Mouse (Mus musculus): ENCODE data around the gene Krtap6-5.
"Not testable (repeated sequence)": the region's sequence is repeated elsewhere in the genome, so short reads cannot be mapped to it uniquely, and the experiment has no call there.

Gene Krtap6-5

DNA sequence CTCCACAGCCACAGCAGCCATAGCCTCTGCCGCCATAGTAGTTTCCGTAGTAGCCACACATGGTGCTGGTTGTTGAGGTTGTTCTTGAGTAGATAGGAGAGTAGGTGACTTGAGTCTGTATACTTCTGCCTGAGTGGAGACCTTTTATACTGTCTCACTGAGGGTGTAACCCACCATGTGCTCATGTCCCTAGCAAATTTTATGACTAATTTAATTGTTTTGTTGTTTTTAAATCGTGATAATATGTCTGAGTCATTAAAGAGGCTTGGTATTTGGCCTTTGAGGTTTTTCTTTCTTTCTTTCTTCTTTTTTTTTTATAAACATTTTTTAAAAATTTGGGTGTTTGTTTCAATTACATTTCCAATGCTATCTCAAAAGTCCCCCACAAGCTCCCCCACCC, at the start of gene Krtap6-5:
Krtap6-5 (minus strand) TSS at position 101 of the 400 bp plus-strand sequence.
- no peak for DNase-seq

DNA sequence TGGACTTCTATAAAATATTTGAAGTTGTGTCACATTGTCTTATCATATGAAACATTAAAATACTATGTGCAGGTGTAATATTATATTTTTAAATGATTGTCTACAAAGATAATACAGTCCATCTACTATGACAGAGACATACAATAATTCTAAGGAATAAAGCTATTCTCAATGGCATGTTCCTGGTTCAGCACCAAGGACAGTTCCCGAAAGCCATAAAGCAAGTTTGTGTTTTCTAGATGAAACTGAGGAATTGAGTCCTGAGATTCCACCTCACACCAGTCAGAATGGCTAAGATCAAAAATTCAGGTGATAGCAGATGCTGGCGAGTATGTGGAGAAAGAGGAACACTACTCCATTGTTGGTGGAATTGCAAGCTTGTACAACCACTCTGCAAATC, 23.4 kb upstream of the Krtap6-5 start:
- DNase-seq: not testable (repeated sequence)

DNA sequence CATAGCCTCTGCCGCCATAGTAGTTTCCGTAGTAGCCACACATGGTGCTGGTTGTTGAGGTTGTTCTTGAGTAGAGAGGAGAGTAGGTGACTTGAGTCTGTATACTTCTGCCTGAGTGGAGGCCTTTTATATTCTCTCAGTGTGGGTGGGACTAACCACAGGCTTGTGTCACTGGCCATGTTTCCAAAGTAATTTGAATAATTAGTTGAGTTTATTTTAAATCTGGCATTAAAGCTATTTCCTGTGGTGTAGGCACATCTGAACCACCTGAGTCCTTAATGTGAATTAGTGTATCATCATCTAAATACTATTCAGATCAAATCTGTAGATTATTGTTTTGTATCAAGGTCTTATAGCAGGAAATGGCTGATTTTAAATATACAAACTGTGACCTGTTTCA, 16.2 kb upstream of the Krtap6-5 start, which contains the start of gene 1110025L11Rik:
1110025L11Rik (minus strand) TSS at position 101 of the 400 bp plus-strand sequence.
- not testable (repeated sequence) for DNase-seq

DNA sequence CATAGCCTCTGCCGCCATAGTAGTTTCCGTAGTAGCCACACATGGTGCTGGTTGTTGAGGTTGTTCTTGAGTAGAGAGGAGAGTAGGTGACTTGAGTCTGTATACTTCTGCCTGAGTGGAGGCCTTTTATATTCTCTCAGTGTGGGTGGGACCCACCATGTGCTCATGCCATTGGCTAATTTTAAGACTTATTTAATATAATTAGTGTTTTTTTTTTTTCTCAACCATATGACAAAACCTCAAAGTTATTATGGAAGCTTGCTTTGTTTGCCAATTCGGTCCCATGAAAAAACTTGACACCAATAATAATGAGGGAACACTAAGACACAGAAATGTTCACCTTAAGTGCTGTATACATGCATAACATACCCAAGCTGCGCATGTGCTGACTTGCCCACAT, 6.3 kb downstream of the Krtap6-5 start, which contains the start of gene Gm10228:
Gm10228 (minus strand) TSS at position 101 of the 400 bp plus-strand sequence.
- DNase-seq: not testable (repeated sequence)

DNA sequence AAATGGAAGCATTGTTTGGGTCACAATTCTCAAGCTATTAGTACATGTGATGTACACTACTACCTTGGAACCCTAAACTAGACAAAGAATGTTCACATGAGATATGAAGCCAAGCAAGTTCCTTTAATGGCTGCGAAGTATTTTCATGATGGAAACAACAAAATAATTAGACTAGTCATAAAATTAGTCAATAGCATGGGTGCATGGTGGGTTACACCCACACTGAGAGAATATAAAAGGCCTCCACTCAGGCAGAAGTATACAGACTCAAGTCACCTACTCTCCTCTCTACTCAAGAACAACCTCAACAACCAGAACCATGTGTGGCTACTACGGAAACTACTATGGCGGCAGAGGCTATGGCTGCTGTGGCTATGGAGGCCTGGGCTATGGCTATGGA, 16.3 kb downstream of the Krtap6-5 start, which contains the start of gene Krtap6-1:
Krtap6-1 (plus strand) TSS at position 301 of the 400 bp plus-strand sequence.
- DNase-seq: not testable (repeated sequence)

DNA sequence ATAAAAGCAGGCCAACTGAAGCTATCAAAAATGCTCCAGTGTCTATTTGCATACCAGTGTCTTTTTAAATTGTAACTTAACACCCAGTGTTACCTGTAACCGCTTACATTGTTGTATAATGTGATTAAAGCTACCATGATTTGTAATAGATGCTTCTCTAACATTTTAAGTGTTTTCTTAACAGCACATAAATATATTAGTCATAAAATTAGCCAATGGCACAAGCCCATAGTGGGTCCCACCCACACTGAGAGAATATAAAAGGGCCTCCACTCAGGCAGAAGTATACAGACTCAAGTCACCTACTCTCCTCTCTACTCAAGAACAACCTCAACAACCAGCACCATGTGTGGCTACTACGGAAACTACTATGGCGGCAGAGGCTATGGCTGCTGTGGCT, 32.7 kb downstream of the Krtap6-5 start, which contains the start of gene Gm10229:
Gm10229 (plus strand) TSS at position 301 of the 400 bp plus-strand sequence.
- not testable (repeated sequence) for DNase-seq

DNA sequence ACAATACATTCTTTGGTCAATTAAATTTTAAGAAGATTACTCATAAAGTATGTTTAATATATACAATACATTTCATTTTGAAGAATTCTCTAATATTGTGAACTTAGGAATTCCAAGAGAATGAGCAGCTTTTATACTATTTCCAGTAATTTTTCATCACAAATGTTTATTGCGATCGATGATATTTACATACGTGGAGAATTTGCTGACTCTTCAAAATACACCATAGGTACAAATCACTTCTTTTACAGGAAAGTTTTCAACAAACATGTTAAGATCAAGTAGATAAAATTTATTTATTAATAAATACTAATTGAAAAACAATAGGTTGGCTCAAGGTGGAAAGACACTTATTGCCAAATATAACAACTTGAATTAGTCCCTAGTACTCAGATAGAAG, 33.7 kb downstream of the Krtap6-5 start:
- no peak for DNase-seq

DNA sequence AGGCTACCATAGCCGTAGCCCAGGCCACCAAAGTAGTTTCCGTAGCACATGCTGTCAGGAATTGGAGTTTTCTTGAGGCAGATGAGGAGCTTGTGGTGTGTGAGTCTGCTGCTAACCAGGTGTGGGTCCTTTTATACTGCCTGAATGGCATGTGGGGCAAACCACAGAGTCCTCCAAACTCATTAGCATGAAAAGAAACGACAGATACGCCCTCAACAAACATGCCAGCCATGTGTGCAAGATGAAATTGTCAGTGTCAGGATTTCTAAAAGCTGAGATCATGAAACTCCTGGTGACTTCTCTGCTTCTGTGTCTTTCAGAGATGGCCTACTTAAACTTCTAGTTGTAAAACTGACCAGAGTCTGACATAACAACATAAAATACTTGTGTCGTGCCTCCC, 37.0 kb downstream of the Krtap6-5 start, which contains the start of gene Krtap22-2:
Krtap22-2 (minus strand) TSS at position 101 of the 400 bp plus-strand sequence.
- DNase-seq: no peak
